Mouse (Mus musculus): ENCODE data around the gene Tex47.

GRCm38 (mm10) chr5:7344145-7345010 is 40.5 kb downstream of the Tex47 start, which contains the start of gene Zfp804b:
- TF ChIP-seq GATA1 (IDR thresholded peaks at IDR 0.05; ENCODE audit: borderline replicate concordance, low read length), result no peak
- no peak for TF ChIP-seq FLI1 (IDR thresholded peaks at IDR 0.05; ENCODE audit: low read length)
